Mouse (Mus musculus) lung, embryonic 16.5 days (tissue): ENCODE results near the gene Myof. TPM values are rescaled to one million over a fixed set of nuclear protein-coding genes. Genes with fewer than 3 reads are reported as not detected.

Experiments used
- ATAC-seq: fragments of 200-750 bp; cut with Nextera tagmentation; 2 replicates; pipeline ENCODE4 v1.8.0; 2017; ENCODE audit warnings: low read depth, mild to moderate bottlenecking, moderate library complexity
- H3K27ac ChIP-seq: fragments of 300-500 bp; sonication (generic); 2 replicates; pipeline ENCODE4 v1.5.1; 2014; ENCODE audit warnings: mild to moderate bottlenecking, control low read depth, low read length
- H3K27me3 ChIP-seq: fragments of 300-500 bp; sonication (generic); 2 replicates; pipeline ENCODE4 v1.6.1; 2014; ENCODE audit warnings: low read depth, low read length, mixed read lengths; ENCODE audit not compliant: control insufficient read depth, insufficient read depth
- H3K36me3 ChIP-seq: fragments of 300-500 bp; sonication (generic); 2 replicates; pipeline ENCODE4 v1.6.1; 2014; ENCODE audit warnings: low read length; ENCODE audit not compliant: control insufficient read depth, insufficient read depth
- H3K4me1 ChIP-seq: fragments of 300-500 bp; sonication (generic); replicated peaks from 2 replicates; pipeline ENCODE4 v1.6.1; 2014; ENCODE audit warnings: low read length, mixed read lengths; ENCODE audit not compliant: control insufficient read depth, insufficient read depth
- H3K4me2 ChIP-seq: fragments of 300-500 bp; sonication (generic); 2 replicates; pipeline ENCODE4 v1.6.1; 2014; ENCODE audit warnings: low read depth, low read length, control low read depth
- H3K4me3 ChIP-seq: fragments of 300-500 bp; sonication (generic); 2 replicates; pipeline ENCODE4 v1.5.1; 2014; ENCODE audit warnings: mild to moderate bottlenecking, low read length, control low read depth
- H3K9ac ChIP-seq: fragments of 300-500 bp; sonication (generic); 2 replicates; pipeline ENCODE4 v1.6.1; 2014; ENCODE audit warnings: low read length, control low read depth
- H3K9me3 ChIP-seq: fragments of 300-500 bp; sonication (generic); 2 replicates; pipeline ENCODE4 v1.6.1; 2016; ENCODE audit warnings: low read length; ENCODE audit not compliant: control insufficient read depth
- WGBS: fragments of 180-500 bp; shearing (Covaris S2); extraction: QIAGEN DNeasy Blood & Tissue Kit; methylation state at CpG from one replicate; pipeline ENCODE4 v1.1.7; 2014; 5-methylcytosine and 5-hydroxymethylcytosine counted together
- polyA plus RNA-seq: library from polyadenylated mRNA; unstranded; fragments of >200 nt; fragmentation: Nextera tagmentation; extraction: Ambion mirVana; gene quantifications from 2 replicates; pipeline ENCODE4 v1.2.1, GENCODE M21; 2015

The Myof gene
- polyA plus RNA-seq, 1 experiment from 2014 or later = 32.3 TPM

GRCm38 (mm10) chr19:38022710-38023109 lies 20.7 kb downstream of the Myof start:
- Histone ChIP-seq H3K9me3 (no peaks in the 10 kb centered on the region), H3K4me1 (peaks cover 31% of the 10 kb centered on the region), H3K4me3 (no peak overlapping the region), H3K27me3 (no peaks in the 10 kb centered on the region), H3K27ac (no peak overlapping the region), H3K4me2 (no peak overlapping the region), H3K9ac (no peak overlapping the region), H3K36me3 (peaks cover 2% of the 10 kb centered on the region)
- ATAC-seq = no peak
- 42% methylated on average over 4 of the region's 4 CpGs for WGBS

- no peaks in the 10 kb centered on the region for H3K27me3 ChIP-seq
- peak; percentile 40 for ATAC-seq
- peak overlapping the region; percentile 82 for H3K27ac ChIP-seq
Measured at GRCm38 (mm10) chr19:38015873-38016254, 27.5 kb downstream of the Myof start.

DNA sequence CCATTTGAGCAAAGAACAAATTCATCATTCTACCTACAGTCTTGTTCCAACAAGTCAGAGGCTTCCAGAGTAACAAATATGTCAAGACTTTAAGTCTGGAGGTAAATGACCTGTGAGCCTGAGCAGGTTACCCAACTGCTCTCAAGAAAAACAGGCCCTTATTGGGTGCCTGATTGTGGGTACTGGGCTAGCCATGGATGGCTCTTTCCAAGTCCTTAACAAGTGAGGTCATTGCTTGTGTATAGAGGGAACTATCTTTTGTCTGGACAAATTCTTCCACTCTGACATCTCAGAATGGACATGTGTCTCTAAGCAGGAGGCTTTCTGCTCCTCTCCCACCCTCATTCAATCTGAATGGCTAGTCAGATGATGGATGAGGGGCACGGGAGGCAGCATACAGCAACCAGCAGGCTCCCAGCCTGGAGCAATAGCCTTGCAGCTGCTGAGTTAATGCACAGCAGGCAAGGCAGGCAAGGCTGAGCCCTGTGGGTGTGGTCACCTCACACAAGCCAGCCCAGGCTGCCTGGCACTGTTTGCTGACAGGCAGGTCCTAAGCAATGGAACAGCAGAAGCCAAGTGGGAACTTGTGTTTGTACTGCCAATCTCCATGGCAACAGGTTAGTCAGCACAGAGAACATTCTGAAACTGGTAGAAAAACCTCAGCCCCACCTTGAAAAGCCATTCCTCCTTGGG lies 28.1 kb downstream of the Myof start:
- no peaks in the 10 kb centered on the region for H3K9me3 ChIP-seq
- no peak overlapping the region for H3K4me2 ChIP-seq
- no peak overlapping the region for H3K4me3 ChIP-seq
- peaks cover 10% of the 10 kb centered on the region; the same call in 1 of the 2 replicates for H3K4me1 ChIP-seq
- no peaks in the 10 kb centered on the region for H3K36me3 ChIP-seq
- H3K27me3 ChIP-seq = no peaks in the 10 kb centered on the region
- H3K27ac ChIP-seq = peak overlapping the region; percentile 86
- no peak overlapping the region for H3K9ac ChIP-seq
- ATAC-seq = peak; percentile 99
- 0% methylated on average over 1 of the region's 1 CpGs for WGBS

More at GRCm38 (mm10) chr19:38015873-38016254, 27.5 kb downstream of the Myof start:
- no peaks in the 10 kb centered on the region for H3K36me3 ChIP-seq
- peaks cover 10% of the 10 kb centered on the region; the same call in 1 of the 2 replicates for H3K4me1 ChIP-seq
- H3K4me2 ChIP-seq = 0 out of 2 replicates have a peak overlapping the region, but pooled peaks have one; percentile 0
- H3K9ac ChIP-seq = no peak overlapping the region
- H3K4me3 ChIP-seq = no peak overlapping the region
- H3K9me3 ChIP-seq = no peaks in the 10 kb centered on the region
- 44% methylated on average over 1 of the region's 1 CpGs for WGBS

- no peaks in the 10 kb centered on the region for H3K9me3 ChIP-seq
- H3K4me1 ChIP-seq = peaks cover 10% of the 10 kb centered on the region; the same call in 1 of the 2 replicates
- peak overlapping the region; percentile 86; the same call in 1 of the 2 replicates for H3K27ac ChIP-seq
- no peak overlapping the region for H3K4me3 ChIP-seq
- H3K9ac ChIP-seq = no peak overlapping the region
- no peak for ATAC-seq
- no peaks in the 10 kb centered on the region for H3K36me3 ChIP-seq
- 58% methylated on average over 5 of the region's 5 CpGs for WGBS
- no peaks in the 10 kb centered on the region for H3K27me3 ChIP-seq
- H3K4me2 ChIP-seq = no peak overlapping the region
Measured at GRCm38 (mm10) chr19:38014443-38014842, 28.9 kb downstream of the Myof start.

GRCm38 (mm10) chr19:38011379-38011778 lies 32.0 kb downstream of the Myof start:
- WGBS = 81% methylated on average over 1 of the region's 1 CpGs
- no peak for ATAC-seq

DNA sequence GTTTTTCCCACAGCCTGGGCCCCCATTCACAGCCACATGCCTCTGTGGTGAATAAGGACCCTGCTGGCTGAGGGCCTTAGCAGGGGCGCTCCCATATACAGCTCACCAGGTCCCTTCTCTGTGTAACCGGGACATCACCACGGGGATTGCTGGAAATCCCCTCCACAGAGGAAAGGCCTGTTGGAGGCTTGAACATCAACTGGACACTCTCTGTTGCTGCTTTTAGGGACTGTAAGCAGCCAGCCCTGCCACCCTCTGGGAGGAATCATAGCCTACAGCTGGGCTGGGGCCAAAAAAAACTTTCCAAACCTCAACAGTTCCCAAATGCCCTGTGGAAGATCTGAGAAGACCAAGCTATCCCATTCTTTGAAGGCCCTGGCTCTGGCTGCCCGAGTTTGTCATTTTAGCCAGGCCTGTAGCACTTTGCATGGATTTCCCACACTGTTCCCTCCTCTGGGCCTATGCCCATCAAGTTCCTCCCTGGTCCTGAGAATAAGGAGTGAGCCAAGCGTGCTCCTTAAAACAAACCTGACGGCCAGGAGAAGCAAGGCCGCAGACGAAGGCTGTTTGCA lies 38.5 kb downstream of the Myof start:
- peak overlapping the region; percentile 13 for H3K27ac ChIP-seq
- 63% methylated on average over 8 of the region's 8 CpGs for WGBS
- H3K4me3 ChIP-seq = no peak overlapping the region
- peak; percentile 50; the same call in 1 of the 2 replicates for ATAC-seq
- H3K9me3 ChIP-seq = no peaks in the 10 kb centered on the region
- peaks cover 16% of the 10 kb centered on the region for H3K4me1 ChIP-seq
- no peak overlapping the region for H3K4me2 ChIP-seq
- no peaks in the 10 kb centered on the region for H3K27me3 ChIP-seq
- no peaks in the 10 kb centered on the region for H3K36me3 ChIP-seq
- no peak overlapping the region for H3K9ac ChIP-seq

More at GRCm38 (mm10) chr19:38011379-38011778, 32.0 kb downstream of the Myof start:
- Histone ChIP-seq H3K4me1 (peaks cover 7% of the 10 kb centered on the region; the same call in 1 of the 2 replicates), H3K27ac (no peak overlapping the region), H3K9ac (no peak overlapping the region), H3K27me3 (no peaks in the 10 kb centered on the region), H3K4me3 (no peak overlapping the region), H3K9me3 (no peaks in the 10 kb centered on the region), H3K36me3 (no peaks in the 10 kb centered on the region), H3K4me2 (no peak overlapping the region)

GRCm38 (mm10) chr19:38003671-38004521 lies 39.5 kb downstream of the Myof start:
- H3K4me3 ChIP-seq = no peak overlapping the region
- peak; percentile 64 for ATAC-seq
- peaks cover 16% of the 10 kb centered on the region for H3K4me1 ChIP-seq
- WGBS = 37% methylated on average over 24 of the region's 24 CpGs
- peak overlapping the region; percentile 13 for H3K27ac ChIP-seq
- H3K36me3 ChIP-seq = no peaks in the 10 kb centered on the region; the same call in 1 of the 2 replicates
- H3K4me2 ChIP-seq = no peak overlapping the region
- no peaks in the 10 kb centered on the region for H3K27me3 ChIP-seq
- H3K9ac ChIP-seq = no peak overlapping the region
- H3K9me3 ChIP-seq = no peaks in the 10 kb centered on the region

DNA sequence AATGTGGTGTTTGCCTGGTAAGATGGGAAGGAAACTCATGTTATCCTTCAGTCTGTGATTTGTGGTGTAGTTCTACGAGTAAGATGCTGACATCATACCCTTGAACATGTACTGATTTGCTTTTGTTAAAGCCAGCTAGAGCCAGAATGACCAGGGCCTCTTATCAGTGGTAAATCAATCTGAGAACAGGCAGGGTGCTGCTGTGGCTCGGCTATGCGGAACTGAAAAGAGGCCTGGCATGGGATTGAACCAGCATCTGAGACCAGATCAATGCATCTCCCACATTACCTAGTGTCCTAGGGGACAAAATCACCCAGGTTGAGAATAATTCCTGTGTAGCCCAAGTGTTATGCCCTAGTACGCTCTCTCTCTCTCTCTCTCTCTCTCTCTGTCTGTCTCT lies 40.6 kb downstream of the Myof start:
- Histone ChIP-seq H3K4me1 (peaks cover 16% of the 10 kb centered on the region), H3K4me3 (no peak overlapping the region), H3K4me2 (no peak overlapping the region), H3K36me3 (peaks cover 3% of the 10 kb centered on the region; the same call in 1 of the 2 replicates), H3K9ac (no peak overlapping the region), H3K27ac (no peak overlapping the region), H3K27me3 (no peaks in the 10 kb centered on the region), H3K9me3 (no peaks in the 10 kb centered on the region)
- WGBS = 69% methylated on average over 4 of the region's 4 CpGs
- ATAC-seq = no peak

GRCm38 (mm10) chr19:38000990-38001389 lies 42.4 kb downstream of the Myof start:
- Histone ChIP-seq H3K4me1 (peaks cover 16% of the 10 kb centered on the region), H3K9me3 (no peaks in the 10 kb centered on the region), H3K4me2 (no peak overlapping the region), H3K27me3 (no peaks in the 10 kb centered on the region), H3K9ac (no peak overlapping the region), H3K36me3 (peaks cover 3% of the 10 kb centered on the region; the same call in 1 of the 2 replicates), H3K4me3 (no peak overlapping the region), H3K27ac (no peak overlapping the region)
- ATAC-seq = no peak
- WGBS = 88% methylated on average over 4 of the region's 4 CpGs
